Mouse (Mus musculus): ENCODE measurements around the gene Plek.

GRCm38 (mm10) chr11:16958520-16958919 lies 93.7 kb downstream of the Plek start:
- no peak for TF ChIP-seq CTCF (IDR thresholded peaks at IDR 0.05; ENCODE audit: low read depth)
- no peak for TF ChIP-seq EP300 (optimal IDR thresholded peaks at IDR 0.05)

Data from stomach, postnatal 0 days (tissue).